Mouse (Mus musculus): ENCODE results near the gene Ntm.

GRCm38 (mm10) chr9:29104442-29104841 is 858.5 kb downstream of the Ntm start:
- TF ChIP-seq CTCF (IDR thresholded peaks at IDR 0.05; ENCODE audit: borderline replicate concordance, extremely low read depth, insufficient read depth, insufficient read length) (no peak), POLR2A (IDR thresholded peaks at IDR 0.05; ENCODE audit: borderline replicate concordance, extremely low read depth, insufficient read depth, insufficient read length, poor library complexity, severe bottlenecking) (no peak)
